Mouse (Mus musculus) embryonic fibroblast, embryonic 13.5 days (primary cell): ENCODE measurements around the gene Gpr153. TPM values are rescaled to one million over a fixed set of nuclear protein-coding genes. Genes with fewer than 3 reads are reported as not detected.

Experiments
- H3K27ac ChIP-seq: 2 replicates; pipeline ENCODE4 v1.5.1; 2012; ENCODE audit warnings: low read length, control low read depth, inconsistent platforms; ENCODE audit not compliant: insufficient read depth
- H3K4me1 ChIP-seq: 2 replicates; pipeline ENCODE4 v1.6.1; 2011; ENCODE audit warnings: low read length; ENCODE audit not compliant: control insufficient read depth, insufficient read depth
- H3K4me3 ChIP-seq: 2 replicates; pipeline ENCODE4 v1.5.1; 2011; ENCODE audit warnings: mild to moderate bottlenecking, control low read depth, low read length; ENCODE audit not compliant: insufficient read depth
- CTCF ChIP-seq: IDR thresholded peaks from 2 replicates; pipeline ENCODE4 v1.5.1; 2011; ENCODE audit warnings: mild to moderate bottlenecking, control low read depth, low read length, moderate library complexity, borderline replicate concordance; ENCODE audit not compliant: insufficient read depth
- POLR2A ChIP-seq: IDR thresholded peaks from 2 replicates; pipeline ENCODE4 v1.6.1; 2011; ENCODE audit warnings: low read depth, mild to moderate bottlenecking, control low read depth, low read length, moderate library complexity
- polyA plus RNA-seq: library from polyadenylated mRNA; stranded (reverse); fragments of >200 nt; gene quantifications from 2 replicates; pipeline ENCODE4 v1.2.4, GENCODE M21; 2011; ENCODE audit warnings: low read depth; ENCODE audit not compliant: missing spikeins, insufficient read length

The Gpr153 gene
- polyA plus RNA-seq, 1 experiment = 79.1 TPM

DNA sequence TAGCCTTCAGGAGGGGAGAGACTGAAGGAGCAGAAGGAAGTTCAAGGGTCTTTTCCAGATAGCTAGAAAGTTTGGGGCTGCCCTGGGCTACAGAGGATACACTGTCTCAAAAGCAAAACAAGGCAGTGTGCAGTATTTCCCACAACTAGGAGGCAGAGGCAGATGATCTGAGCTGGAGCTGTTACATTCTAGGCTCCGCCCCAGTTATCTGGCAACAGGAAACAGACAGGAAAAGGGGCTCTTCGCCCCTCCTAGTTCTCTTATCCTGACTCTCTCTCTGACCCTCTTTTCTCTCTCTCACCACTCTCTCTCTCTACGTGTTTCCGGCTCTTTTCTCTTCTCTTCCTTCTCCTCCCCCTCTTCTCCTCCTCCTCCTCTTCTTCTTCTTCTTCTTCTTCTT, 21.9 kb downstream of the Gpr153 start:
- H3K4me1 ChIP-seq = peaks cover 6% of the 10 kb centered on the region; the same call in 1 of the 2 replicates
- no peak overlapping the region for H3K27ac ChIP-seq
- no peak overlapping the region for H3K4me3 ChIP-seq
- TF ChIP-seq CTCF (no peak), POLR2A (no peak)

DNA sequence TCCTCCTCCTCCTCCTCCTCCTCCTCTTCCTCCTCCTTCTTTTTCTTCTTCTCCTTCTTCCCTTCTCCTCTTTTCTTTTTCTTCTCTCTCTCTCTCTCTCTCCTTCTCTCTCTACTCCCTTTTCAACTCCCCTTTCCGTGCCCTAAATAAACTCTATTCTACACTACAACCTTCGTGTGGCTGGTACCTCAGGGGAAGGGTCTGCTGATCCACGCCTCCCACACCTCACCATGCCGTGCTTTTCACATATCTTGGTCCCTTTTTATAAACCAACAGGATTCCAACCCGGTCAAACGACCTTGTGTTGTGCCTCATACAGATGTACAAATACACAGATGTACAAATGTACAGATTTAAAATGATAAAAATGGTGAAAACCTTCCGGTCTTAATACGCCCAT, 22.3 kb downstream of the Gpr153 start:
- Histone ChIP-seq H3K4me3 (peak overlapping the region; percentile 68), H3K4me1 (peaks cover 6% of the 10 kb centered on the region; the same call in 1 of the 2 replicates), H3K27ac (peak overlapping the region; percentile 35; the same call in 1 of the 2 replicates)
- TF ChIP-seq POLR2A (no peak), CTCF (no peak)

DNA sequence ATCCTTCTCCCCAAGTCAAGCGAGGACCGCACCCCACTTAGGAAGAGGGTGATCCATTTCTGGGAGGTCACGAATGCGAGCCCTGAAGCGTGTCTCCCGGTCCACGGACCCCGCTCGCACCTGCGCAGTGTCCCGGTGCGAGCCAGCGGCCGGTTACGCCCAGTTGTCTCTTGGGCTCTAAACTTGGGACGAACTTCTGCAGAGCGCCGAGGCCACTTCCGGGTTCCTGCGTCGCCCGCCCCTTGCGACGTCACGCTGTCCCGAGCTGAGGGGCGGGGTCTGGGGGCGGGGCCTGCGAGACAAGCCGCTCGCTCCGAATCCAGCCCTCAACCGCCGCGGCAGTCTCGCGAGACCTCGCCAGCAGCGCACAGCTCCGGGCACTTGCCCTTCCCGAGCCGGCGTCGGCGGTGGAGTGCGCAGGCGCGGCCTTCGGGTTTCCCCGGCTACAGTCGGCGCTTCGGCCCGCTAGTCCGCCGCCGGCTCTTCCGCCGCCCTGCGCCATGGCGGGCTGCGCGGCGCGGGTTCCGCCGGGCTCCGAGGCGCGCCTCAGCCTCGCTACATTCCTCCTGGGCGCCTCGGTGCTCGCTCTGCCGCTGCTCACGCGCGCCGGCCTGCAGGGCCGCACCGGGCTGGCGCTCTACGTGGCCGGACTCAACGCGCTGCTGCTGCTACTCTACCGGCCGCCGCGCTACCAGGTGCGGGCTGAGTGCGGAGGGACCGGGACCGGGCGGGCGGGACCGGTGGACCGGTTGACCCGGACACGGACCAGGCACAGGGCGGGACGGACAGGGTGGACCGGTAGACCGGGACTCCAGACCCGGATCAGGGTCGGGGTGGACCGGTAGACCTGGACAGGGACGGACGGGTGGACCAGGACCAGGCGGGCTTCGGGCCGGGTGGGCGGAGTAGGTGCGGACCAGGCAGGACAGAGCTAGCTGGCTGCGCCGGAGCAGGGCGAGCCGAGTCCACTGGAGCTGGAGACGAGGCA, 23.1 kb downstream of the Gpr153 start, which contains the start of gene Icmt:
Gene Icmt, plus strand, starts transcription at position 354 of the 988 bp plus-strand sequence.
- peak within 1 kb of the TSS; percentile 68 for H3K4me3 ChIP-seq
- TF ChIP-seq CTCF (no peak), POLR2A (peak; percentile 83)
- H3K27ac ChIP-seq = peak within 1 kb of the TSS; percentile 35
- peaks cover 6% of the 10 kb centered on the region; the same call in 1 of the 2 replicates for H3K4me1 ChIP-seq

DNA sequence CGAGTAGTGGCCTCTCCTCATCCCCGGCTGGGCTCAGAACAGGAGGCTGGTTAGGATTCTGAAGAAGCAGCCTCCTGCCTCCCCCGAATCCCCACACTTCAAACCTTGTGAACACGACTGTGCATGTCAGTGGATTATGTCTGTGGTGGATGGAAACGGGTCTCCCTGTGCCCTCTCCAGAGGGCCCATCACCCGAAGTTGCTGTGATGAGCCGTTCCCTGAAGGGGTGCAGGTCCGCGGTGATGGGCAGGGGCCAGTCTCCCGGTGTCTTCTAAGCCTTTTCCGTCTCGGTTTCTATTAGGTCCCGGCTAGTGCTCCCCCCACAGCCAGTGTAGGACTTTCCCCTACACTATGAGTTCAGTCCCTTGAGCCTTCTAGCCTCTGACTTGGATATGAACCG, 24.8 kb downstream of the Gpr153 start:
- H3K4me1 ChIP-seq = 0 out of 2 replicates have a peak, but pooled peaks cover 3% of the 10 kb centered on the region
- H3K27ac ChIP-seq = no peak overlapping the region
- 0 out of 2 replicates have a peak overlapping the region, but pooled peaks have one; percentile 52 for H3K4me3 ChIP-seq
- TF ChIP-seq CTCF (no peak), POLR2A (no peak)

DNA sequence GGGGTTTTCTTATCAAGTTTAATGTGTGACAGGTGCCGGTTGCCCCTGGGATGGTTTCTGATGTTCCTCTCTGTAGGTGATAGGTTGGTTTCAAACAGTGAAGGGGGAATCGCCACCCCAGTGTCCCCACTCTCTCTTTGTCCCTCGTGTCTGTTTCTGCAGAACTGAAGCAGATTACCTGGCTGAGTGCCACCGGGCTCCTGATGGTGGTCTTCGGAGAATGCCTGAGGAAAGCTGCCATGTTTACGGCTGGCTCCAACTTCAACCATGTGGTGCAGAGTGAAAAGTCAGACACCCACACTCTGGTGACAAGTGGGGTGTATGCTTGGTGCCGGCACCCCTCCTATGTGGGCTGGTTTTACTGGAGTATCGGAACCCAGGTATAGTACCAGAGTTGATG, 26.3 kb downstream of the Gpr153 start:
- Histone ChIP-seq H3K4me1 (0 out of 2 replicates have a peak, but pooled peaks cover 3% of the 10 kb centered on the region), H3K4me3 (no peak overlapping the region), H3K27ac (no peak overlapping the region)
- TF ChIP-seq POLR2A (no peak), CTCF (no peak)

DNA sequence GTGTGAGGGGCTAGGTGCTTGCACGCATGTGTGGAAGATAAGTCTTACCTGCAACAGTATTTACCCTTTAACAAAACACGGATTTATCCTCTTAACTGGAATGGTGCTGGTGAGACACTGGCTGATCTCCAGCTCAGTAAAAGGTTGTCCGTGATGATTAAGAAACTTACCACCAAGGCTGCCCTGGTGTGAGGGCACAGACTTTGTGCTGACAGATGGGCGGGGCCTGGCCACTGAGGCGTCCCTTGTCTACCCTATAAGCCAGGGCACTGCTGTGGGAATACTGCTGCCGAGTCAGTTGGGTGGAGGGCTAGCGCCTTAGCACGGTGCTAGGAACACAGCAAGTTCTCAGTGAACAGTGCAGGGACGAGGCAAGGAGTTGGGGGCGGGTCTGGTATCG, 28.0 kb downstream of the Gpr153 start:
- no peak overlapping the region for H3K4me3 ChIP-seq

DNA sequence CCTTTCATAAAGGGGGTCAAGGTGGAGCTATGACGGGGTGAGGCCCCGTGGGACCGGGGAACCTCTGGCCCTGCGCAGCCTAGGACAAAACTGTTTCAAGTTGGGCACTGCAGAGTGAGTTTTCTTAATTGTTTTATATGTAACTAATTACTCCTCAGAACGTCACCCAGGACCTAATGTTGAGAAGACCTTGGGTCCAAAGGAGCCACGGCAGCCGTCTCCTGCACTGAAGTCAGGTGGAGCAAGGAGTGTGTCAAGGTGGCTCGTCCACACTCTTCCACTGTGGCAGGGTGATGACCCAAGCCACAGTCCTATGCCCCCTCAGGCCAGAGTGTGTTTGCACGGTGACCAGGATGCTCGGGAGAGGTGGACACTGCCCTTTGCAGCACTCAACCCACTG, 29.1 kb downstream of the Gpr153 start:
- no peak overlapping the region for H3K27ac ChIP-seq
- H3K4me1 ChIP-seq = 0 out of 2 replicates have a peak, but pooled peaks cover 3% of the 10 kb centered on the region
- H3K4me3 ChIP-seq = no peak overlapping the region
- no peak for TF ChIP-seq CTCF
- no peak for TF ChIP-seq POLR2A

More for the DNA sequence above, 28.0 kb downstream of the Gpr153 start:
- no peak for TF ChIP-seq CTCF
- no peak for TF ChIP-seq POLR2A
- H3K27ac ChIP-seq = no peak overlapping the region
- H3K4me1 ChIP-seq = 0 out of 2 replicates have a peak, but pooled peaks cover 3% of the 10 kb centered on the region

DNA sequence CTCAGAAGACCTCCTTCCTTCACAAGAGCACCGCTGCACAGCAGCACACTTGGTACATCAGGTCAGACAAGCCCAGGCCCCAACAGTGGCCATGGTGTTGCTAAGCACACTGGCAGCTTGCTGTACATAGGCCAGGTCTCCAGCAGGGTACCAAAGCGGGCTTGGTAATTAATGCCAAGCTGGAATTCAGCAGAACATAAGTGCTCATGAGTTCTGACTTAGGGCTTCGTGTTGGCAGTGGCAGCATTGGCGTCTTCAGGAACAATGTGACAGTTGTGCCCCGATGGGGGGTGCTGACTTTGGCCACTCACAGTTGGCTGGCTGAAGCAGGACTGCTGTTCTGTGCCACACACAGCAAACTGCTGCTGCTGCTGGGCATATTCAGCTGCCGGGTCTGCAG, 30.7 kb downstream of the Gpr153 start:
- H3K4me3 ChIP-seq = no peak overlapping the region
- TF ChIP-seq POLR2A (no peak), CTCF (no peak)
- H3K27ac ChIP-seq = no peak overlapping the region
- no peaks in the 10 kb centered on the region for H3K4me1 ChIP-seq

DNA sequence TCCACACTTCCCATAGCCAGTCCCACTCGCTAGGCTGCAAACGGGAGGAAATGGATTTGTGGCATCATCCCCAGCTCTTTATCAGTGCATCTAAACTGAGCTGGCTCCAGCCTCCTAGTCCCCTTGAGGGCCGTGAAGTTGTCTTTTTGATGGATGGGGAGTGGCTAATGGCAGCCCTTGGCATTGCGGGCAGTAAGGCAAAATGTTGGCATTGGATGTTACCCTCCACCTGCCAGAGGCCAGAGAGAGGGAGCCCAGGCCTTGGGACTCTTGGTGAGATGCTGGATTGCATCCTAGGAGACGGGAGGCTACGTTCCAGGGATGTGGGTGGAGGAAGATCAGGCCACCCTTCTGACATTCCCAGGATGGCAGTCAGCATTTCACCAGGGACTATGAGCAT, 32.0 kb downstream of the Gpr153 start:
- TF ChIP-seq CTCF = no peak
- no peak for TF ChIP-seq POLR2A
- no peak overlapping the region for H3K4me3 ChIP-seq
- H3K4me1 ChIP-seq = no peaks in the 10 kb centered on the region
- H3K27ac ChIP-seq = no peak overlapping the region

DNA sequence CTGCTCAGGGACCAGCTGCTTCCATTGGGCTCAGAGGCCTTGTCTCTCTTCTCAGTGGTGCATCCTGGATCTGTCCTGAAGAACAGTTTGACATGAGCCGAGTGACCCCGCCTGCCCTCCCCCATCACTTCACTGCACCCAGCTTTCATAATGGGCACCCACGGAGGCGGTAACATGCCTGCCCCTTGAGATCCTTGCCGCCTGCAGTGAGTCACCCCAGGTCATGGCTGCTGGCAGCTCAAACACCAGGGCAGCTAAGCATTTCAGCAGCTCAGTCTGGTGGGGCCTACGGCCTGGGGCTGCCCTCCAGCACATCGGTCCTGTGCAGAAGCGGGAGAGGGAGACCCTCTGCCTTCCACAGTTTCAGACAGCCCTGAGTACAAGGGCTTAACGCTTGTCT, 33.5 kb downstream of the Gpr153 start:
- TF ChIP-seq POLR2A (no peak), CTCF (no peak)
- Histone ChIP-seq H3K27ac (no peak overlapping the region), H3K4me1 (no peaks in the 10 kb centered on the region), H3K4me3 (no peak overlapping the region)
